Mouse (Mus musculus) liver, embryonic 14.5 days (tissue): Measurements from ENCODE around the gene Dtl. TPM values are rescaled to one million over a fixed set of nuclear protein-coding genes. Genes with fewer than 3 reads are reported as not detected.

Source experiments
- ATAC-seq: fragments of 200-750 bp; cut with Nextera tagmentation; 2 replicates; pipeline ENCODE4 v1.8.0; 2017; ENCODE audit warnings: moderate number of reproducible peaks, mild to moderate bottlenecking, moderate library complexity; ENCODE audit not compliant: insufficient read depth
- DNase-seq, 3 experiments: peaks; one replicate each; pipeline ENCODE4 v3.0.0-alpha.2; 2012 to 2013; ENCODE audit warnings: low read depth in 3 of 3, low spot score in 3 of 3
- H3K27ac ChIP-seq: fragments of 300-500 bp; sonication (generic); 2 replicates; pipeline ENCODE4 v1.5.1; 2014; ENCODE audit warnings: moderate library complexity, mild to moderate bottlenecking, control low read depth, inconsistent platforms
- H3K27me3 ChIP-seq: fragments of 300-500 bp; sonication (generic); 2 replicates; pipeline ENCODE4 v1.6.1; 2014; ENCODE audit warnings: mild to moderate bottlenecking, low read length, moderate library complexity; ENCODE audit not compliant: control insufficient read depth, insufficient read depth
- H3K36me3 ChIP-seq: fragments of 300-500 bp; sonication (generic); replicated peaks from 2 replicates; pipeline ENCODE4 v1.6.1; 2014; ENCODE audit warnings: low read depth; ENCODE audit not compliant: control insufficient read depth, insufficient read depth
- H3K4me1 ChIP-seq, 2 experiments: fragments of 200-500 bp in 1 of 2; fragments of 300-500 bp in 1 of 2; sonication (generic) in 1 of 2; replicated peaks; 2 replicates each; pipeline ENCODE4 v1.6.1; 2012 to 2014; ENCODE audit warnings: antibody characterized with exemption in 1 of 2, inconsistent platforms in 1 of 2, low read length in 1 of 2; ENCODE audit not compliant: control insufficient read depth in 2 of 2, insufficient read depth in 2 of 2
- H3K4me2 ChIP-seq: fragments of 300-500 bp; sonication (generic); 2 replicates; pipeline ENCODE4 v1.6.1; 2014; ENCODE audit warnings: low read depth, mild to moderate bottlenecking, control low read depth, moderate library complexity
- H3K4me3 ChIP-seq, 2 experiments: fragments of 200-500 bp in 1 of 2; fragments of 300-500 bp in 1 of 2; sonication (generic) in 1 of 2; 2 replicates each; pipeline ENCODE4 v1.5.1; 2012 to 2014; ENCODE audit warnings: low read depth in 2 of 2, low read length in 2 of 2, mild to moderate bottlenecking in 2 of 2, control low read depth in 1 of 2, inconsistent platforms in 1 of 2, moderate library complexity in 1 of 2; ENCODE audit not compliant: insufficient read depth in 1 of 2
- H3K9ac ChIP-seq: fragments of 300-500 bp; sonication (generic); replicated peaks from 2 replicates; pipeline ENCODE4 v1.6.1; 2014; ENCODE audit warnings: mild to moderate bottlenecking, control low read depth, moderate library complexity
- H3K9me3 ChIP-seq: fragments of 300-500 bp; sonication (generic); 2 replicates; pipeline ENCODE4 v1.6.1; 2016; ENCODE audit warnings: low read length, mixed read lengths; ENCODE audit not compliant: control insufficient read depth
- CTCF ChIP-seq: IDR thresholded peaks from 2 replicates; pipeline ENCODE4 v1.5.1; 2016; ENCODE audit warnings: antibody characterized with exemption, low read depth, control low read depth
- EP300 ChIP-seq: IDR thresholded peaks from 2 replicates; pipeline ENCODE4 v1.6.1; 2016; ENCODE audit warnings: antibody characterized with exemption, low read depth
- whole genome bisulfite sequencing: fragments of 180-500 bp; shearing (Covaris S2); extraction: QIAGEN DNeasy Blood & Tissue Kit; methylation state at CpG from one replicate; pipeline ENCODE4 v1.1.7; 2014; ENCODE audit not compliant: insufficient replicate concordance; 5-methylcytosine and 5-hydroxymethylcytosine counted together
- polyA plus RNA-seq, 2 experiments: library from polyadenylated mRNA; depleted of rRNA in 1 of 2; stranded (reverse) in 1 of 2; unstranded in 1 of 2; fragments of >200 nt; fragmentation: Nextera tagmentation in 1 of 2; extraction: Ambion mirVana in 1 of 2; gene quantifications; 2 replicates each; pipeline versions ENCODE4 v1.2.1 to v1.2.3; 2012 to 2014

Dtl gene
- polyA plus RNA-seq, 2 experiments: 16.6 to 29.0 TPM

GRCm38 (mm10) chr1:191596076-191596475 lies 20.7 kb upstream of the Dtl start:
- Histone ChIP-seq H3K27ac (no peak overlapping the region), H3K27me3 (no peaks in the 10 kb centered on the region), H3K4me3 (no peak overlapping the region), H3K9ac (no peak overlapping the region), H3K4me2 (no peak overlapping the region), H3K36me3 (peaks cover 48% of the 10 kb centered on the region), H3K9me3 (no peaks in the 10 kb centered on the region), H3K4me1 (0 out of 4 replicates have a peak, but pooled peaks cover 0 to 2% of the 10 kb centered on the region in 2 experiments)
- no peak for ATAC-seq
- WGBS: 85% methylated on average over 8 of the region's 8 CpGs
- no peak for DNase-seq
- TF ChIP-seq CTCF (no peak), EP300 (no peak)

GRCm38 (mm10) chr1:191592016-191592720 lies 16.8 kb upstream of the Dtl start:
- no peak overlapping the region for H3K9ac ChIP-seq
- H3K36me3 ChIP-seq: peaks cover 48% of the 10 kb centered on the region
- H3K4me2 ChIP-seq: no peak overlapping the region
- H3K27ac ChIP-seq: no peak overlapping the region
- no peaks in the 10 kb centered on the region for H3K9me3 ChIP-seq
- no peak for TF ChIP-seq CTCF
- no peak for TF ChIP-seq EP300
- ATAC-seq (no peak), DNase-seq (no peak)
- WGBS: 78% methylated on average over 12 of the region's 12 CpGs
- no peaks in the 10 kb centered on the region for H3K27me3 ChIP-seq
- H3K4me1 ChIP-seq: no peaks in the 10 kb centered on the region
- H3K4me3 ChIP-seq: no peak overlapping the region

DNA sequence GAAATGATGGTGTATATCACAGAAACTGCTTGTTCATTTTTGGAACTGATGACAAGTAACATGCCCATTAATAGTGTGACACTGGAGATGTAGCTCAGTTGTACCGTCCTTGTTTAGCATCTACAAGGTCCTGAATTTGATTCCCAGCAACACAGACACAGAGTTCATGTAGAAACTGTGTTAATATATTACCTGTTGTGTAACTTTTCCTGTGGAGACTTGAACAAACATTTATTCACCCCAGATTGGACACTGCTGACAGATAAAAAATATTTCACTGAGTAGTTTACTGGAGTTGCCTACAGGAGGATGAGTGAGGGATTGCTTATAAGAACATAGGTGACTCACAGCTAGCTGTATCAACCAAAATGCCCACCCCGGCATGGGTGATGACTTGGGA lies 13.4 kb upstream of the Dtl start:
- H3K27ac ChIP-seq: no peak overlapping the region
- 81% methylated on average over 2 of the region's 2 CpGs for WGBS
- H3K9ac ChIP-seq: no peak overlapping the region
- no peaks in the 10 kb centered on the region for H3K9me3 ChIP-seq
- no peaks in the 10 kb centered on the region for H3K4me1 ChIP-seq
- no peaks in the 10 kb centered on the region for H3K27me3 ChIP-seq
- peaks cover 58% of the 10 kb centered on the region for H3K36me3 ChIP-seq
- no peak overlapping the region for H3K4me2 ChIP-seq
- DNase-seq: no peak
- no peak overlapping the region for H3K4me3 ChIP-seq
- no peak for ATAC-seq
- TF ChIP-seq EP300: no peak
- no peak for TF ChIP-seq CTCF

DNA sequence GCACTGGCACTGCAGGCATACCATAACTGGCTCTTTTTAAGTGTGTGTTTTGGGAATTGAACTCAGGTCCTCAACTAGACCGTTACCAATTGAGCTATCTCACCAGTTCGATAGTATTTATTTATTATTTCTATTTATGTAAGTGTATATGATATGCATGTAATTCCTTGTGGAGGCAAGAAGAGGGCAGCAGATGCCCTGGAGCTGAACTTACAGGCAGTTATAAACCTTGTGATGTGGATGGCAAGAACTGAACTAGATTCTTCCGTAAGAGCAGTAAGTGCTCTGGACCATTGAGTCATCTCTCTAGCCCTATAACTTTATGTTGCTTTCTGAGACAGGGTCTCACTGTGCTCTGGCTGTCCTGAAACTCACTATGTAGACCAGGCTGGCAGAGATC lies 11.7 kb upstream of the Dtl start:
- Histone ChIP-seq H3K36me3 (peaks cover 61% of the 10 kb centered on the region), H3K27me3 (no peaks in the 10 kb centered on the region), H3K4me1 (no peaks in the 10 kb centered on the region), H3K4me3 (no peak overlapping the region), H3K9me3 (no peaks in the 10 kb centered on the region), H3K4me2 (no peak overlapping the region), H3K27ac (no peak overlapping the region), H3K9ac (no peak overlapping the region)
- TF ChIP-seq CTCF (no peak), EP300 (no peak)
- DNase-seq: no peak
- no peak for ATAC-seq
- WGBS: 82% methylated on average over 3 of the region's 3 CpGs

DNA sequence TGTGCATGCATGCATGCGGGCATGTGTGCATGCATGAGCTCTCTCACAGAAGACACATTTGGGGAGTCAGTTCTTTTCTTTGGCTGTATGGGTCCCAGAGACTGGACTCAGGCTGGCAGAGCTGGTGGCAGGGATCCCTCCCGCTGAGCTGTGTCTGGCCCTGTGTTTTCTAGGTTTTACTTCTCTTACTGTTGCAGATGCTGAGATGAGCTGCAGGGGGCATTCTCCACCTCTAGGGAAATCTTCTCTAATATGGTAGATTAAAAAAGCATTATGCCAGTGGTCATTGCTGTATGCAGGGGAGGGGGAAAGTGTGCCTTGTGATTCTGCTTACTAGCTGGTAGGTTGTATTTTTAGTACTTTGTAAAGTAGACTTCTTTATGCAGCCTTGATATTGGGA lies 10.4 kb upstream of the Dtl start:
- Histone ChIP-seq H3K9me3 (no peaks in the 10 kb centered on the region), H3K9ac (no peak overlapping the region), H3K27ac (no peak overlapping the region), H3K27me3 (no peaks in the 10 kb centered on the region), H3K4me3 (no peak overlapping the region), H3K4me1 (no peaks in the 10 kb centered on the region), H3K4me2 (no peak overlapping the region), H3K36me3 (peaks cover 57% of the 10 kb centered on the region)
- ATAC-seq (no peak), DNase-seq (no peak)
- TF ChIP-seq EP300 (no peak), CTCF (0 out of 2 replicates have a peak, but pooled peaks have one; percentile 13)
- WGBS: 72% methylated on average over 2 of the region's 2 CpGs
